Mouse (Mus musculus) ovary, postnatal 36 days (tissue): Measurements from ENCODE around the gene Zfp169.

Source experiments
- DNase-seq: peaks from one replicate; pipeline ENCODE4 v3.0.0; 2022; ENCODE audit warnings: low spot score, mixed read lengths

Gene Zfp169

DNA sequence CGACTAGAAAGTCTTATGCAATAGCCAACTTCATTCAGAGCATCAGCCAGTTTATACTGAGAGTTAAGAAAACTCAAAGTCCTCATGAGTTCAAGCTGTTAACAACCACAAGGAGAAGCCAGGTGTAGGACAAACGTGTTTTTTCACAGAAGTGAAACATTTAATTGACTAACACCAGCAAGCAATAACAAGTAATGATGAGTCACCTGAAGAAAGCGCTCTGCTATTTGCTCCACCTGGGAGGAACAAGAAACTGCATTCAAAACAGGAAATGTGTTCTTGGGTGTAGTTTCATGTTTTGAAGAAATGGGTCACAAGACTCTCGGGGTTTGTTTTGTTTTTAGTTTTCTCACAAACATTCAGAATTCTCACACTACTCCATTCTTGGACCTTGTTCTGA, 2.6 kb upstream of the Zfp169 start:
- DNase-seq: no peak

DNA sequence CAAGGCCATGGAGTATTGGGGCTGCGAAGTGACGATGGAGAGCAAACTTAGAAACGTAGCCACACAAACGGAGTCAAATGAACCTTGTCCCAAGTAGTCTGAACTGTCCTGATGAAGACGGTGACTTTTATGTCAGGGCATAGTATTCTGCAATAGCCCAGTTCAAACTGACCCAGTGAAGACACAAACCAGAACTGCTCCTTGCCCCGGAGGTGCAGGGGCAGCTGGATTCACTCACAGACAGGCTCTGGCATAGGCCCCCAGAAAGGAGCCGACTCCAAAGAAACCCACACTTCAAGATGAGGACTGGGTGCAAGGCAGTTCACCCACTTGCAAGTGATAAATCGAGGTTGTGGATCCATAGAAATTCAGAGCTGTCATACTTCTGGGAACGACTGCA, 4.6 kb downstream of the Zfp169 start:
- no peak for DNase-seq

DNA sequence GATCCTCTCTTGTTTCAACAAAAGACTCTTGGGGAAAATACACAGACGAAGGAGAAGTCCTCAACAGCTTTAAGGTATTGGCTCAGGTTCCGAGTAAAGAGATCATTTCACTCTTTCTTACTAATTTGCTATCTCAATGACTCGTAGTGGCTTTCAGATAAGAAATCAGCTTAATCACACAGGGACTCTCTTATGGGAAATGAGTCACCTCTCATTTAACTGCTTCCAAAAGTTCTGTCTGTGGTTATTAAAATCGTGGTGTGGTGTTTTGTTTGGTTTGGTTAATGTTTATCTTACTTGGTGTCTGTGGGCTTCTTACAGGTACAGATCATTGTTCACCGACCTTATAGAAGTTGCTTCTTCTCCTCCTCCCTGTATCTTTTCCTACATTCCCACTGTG, 10.8 kb downstream of the Zfp169 start:
- DNase-seq: no peak

DNA sequence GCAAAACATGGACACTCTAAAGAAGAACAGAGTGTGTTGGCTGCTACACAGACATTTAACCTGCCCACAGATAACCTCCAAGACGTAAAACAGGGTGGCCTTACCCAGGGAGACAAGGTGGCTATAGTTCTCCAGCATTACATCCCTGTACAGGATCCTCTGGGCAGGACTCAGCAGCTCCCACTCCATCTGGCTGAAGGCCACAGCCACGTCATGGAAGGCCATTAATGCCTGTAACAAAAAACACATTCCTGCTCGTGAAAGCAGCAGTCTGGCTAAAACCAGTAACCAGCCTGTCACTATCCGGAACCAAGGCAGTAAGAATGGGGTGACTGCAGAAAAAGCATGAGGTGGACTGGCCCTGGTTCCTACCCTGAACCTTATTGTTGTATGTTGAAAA, 14.6 kb downstream of the Zfp169 start:
- peak; percentile 46 for DNase-seq

DNA sequence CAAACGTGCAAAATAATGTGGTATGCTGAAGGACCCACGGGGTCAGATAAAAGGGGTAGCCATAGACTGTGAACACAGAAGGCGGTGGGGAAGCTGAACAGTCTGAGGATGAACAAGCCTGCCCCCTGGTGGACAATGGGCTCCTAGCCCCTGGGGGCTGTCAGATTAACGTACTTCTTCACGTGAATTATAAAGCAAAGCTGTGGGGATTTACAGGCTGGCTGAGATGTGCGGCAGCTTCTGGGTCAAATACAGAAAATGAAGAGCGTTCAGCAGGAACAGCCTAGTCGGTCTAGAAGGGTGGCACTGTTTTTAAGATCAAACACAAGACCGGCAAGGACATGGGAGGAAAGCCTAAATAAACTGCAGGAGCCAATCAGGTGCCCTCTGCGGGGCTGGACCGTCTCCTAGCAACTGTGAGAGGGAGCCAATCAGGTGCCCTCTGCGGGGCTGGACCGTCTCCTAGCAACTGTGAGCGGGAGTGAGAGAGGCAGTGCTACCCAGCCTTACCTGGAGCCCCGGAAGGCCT, 15.5 kb downstream of the Zfp169 start:
- peak; percentile 47 for DNase-seq

DNA sequence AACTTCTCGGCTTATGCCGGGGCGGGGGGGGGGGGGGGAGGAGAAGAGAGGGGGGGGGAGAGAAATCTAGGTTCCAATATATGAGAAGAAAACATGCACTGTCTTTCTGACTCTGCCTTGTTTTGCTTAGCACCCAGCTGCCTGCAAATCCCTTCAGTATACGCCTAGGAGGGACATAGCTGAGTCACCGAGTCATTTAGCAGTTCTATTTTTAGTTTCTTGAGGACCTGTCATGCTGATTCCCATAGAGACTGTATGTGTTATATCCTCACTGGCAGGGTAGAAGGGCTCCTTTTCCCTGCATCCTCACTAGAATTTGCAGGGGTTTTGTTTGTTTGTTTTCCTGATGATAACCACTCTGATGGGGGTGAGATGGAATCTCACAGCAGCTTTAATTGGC, 20.1 kb downstream of the Zfp169 start:
- DNase-seq: no peak

DNA sequence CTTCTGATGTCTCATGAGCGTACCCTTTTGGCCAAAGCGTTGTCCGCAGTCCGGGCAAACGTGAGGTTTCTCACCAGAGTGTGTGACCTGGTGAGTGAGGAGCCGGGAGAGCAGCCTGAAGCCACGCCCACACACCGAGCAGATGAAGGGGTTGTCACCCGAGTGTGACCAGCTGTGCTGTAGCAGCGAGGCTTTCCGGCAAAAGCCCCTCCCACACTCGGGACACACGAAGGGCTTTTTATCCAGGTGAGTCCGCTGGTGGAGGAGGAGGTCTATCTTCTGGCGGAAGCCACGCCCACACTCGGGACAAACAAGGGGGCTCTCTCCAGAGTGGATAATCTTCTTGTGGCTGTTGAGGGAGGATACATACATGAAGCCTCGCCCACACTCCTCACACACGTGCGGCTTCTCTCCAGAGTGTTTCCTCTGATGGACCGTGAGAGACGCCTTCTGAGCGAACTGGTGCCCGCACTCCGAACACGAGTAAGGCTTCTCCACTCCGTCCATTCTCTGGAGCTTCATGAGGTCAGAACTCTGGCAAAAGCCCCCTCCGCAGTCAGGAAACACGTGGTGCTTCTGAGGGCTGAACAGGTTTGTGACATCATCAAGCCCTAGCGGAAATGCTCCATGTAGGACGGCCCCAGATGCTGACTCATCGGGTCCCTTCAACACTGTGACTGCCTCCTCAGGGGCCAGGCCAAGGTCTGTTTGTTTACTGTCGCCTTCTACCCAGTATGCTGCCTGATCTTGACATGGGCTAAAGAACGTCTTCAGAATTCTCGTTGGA, 22.7 kb downstream of the Zfp169 start:
- no peak for DNase-seq

DNA sequence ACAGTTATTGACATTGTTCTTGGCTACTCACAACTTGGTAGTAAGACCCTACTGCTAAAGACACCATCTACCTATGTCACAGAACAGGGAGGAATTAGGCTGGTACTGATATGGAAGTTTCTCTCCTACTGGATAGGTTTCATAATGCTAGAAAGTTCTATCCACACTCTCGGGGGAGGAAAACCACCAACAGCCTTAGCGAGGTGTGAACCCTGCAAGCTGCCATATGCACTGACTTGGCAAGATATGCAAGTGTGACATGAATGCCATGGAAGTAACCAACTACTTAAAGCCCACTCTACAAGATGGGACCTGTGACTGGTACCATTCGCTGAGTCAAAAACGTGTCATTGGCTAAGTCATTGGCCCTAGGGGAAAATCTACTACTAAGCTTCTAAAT, 29.6 kb downstream of the Zfp169 start:
- no peak for DNase-seq

DNA sequence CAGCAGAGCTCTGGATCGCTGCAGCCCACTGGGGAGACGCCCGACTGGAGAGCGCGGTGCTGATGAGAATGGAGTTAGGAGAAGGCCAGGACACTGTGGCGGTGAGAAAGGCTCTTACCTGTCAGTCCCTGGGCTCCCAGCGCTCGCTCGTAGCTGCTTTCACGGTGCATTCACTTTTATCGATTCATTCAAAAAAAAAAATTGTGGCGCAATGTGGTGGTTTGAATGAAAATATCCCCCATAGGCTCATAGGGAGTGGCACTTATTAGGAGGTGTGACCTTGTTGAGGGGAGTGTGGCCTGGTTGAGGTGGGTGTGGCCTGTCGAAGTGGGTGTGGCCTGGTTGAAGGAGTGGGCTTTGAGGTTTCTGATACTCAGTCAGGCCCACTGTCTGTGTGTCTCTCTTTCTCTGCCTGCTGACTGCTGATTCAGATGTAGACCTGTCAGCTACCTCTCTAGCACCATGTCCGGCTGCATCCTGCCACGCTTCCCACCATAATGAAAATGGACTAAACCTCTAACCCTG, 44.5 kb downstream of the Zfp169 start:
- no peak for DNase-seq

DNA sequence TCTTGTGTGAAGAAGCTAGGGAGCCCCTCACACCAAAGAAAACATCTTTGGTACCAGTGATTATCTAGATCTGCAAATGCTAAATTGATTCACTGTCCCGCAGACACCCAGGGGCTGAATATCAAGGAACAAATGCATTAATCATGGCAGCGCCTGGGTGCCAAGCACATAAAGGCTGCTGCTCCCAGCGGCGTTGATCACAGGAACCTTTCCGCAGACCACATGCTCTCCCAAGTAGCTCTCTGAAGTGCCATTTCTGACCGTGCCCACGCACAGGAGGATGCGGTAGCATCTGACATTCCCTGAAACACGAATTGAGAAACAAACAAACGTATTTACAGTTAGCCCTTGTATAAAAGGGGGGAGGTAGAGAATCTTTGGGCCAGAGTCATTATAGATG, 47.1 kb downstream of the Zfp169 start:
- no peak for DNase-seq

DNA sequence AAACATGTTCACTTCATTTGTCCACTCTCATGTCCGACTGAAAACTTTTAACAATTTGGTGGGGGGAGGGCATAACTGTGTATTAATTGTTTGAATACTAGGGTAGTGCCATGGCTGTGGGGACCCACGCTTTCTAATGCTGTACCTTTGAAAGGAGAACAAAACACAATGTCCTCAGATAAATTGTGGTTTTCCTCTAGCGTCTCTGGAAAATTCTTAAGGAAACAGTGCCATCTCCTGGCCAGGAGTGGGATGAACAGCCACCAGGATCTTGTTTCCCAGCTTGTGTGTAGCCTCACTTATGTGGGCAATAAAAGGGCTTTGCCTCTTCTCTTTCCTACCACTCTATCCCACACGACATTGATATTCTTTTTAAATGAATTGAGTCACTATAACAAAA, 49.1 kb downstream of the Zfp169 start:
- peak; percentile 51 for DNase-seq

DNA sequence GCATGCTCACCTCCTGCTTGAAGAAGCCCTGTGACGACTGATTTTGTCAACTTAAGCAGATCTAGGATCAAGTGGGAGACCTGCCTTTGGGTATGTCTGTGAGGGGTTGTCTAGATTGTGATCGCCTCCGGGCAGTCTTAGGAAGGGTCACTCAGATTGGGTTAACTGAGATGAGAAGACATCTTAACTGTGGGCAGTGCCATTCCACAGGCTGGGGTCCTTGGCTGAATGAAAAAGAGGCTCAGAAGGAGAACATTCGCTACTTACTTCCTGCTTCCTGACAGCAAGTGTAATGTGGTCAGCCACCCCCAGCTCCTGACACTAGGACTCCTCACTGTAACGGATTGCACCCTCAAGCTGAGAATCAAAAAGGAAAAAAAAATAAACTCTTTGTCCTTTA, 54.0 kb downstream of the Zfp169 start:
- no peak for DNase-seq

DNA sequence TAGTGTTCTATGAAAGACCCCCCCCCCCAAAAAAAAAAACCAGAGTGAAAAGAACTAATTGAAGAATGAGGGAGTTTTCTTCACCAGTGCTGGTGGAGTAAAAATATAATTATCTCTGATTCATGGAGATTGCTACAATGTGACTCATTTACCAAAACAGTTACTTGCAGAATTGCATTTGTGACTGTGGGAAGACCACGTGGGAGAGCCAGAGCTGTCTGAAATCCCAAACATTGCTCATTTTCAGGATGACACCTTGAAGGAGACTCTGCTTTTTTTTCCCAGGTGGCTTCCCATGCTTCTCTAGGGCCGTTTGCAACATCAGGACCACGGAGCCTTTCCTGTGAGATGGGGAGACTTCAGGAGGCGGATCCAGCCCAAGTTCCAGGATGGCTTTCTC, 65.1 kb downstream of the Zfp169 start:
- DNase-seq: no peak

DNA sequence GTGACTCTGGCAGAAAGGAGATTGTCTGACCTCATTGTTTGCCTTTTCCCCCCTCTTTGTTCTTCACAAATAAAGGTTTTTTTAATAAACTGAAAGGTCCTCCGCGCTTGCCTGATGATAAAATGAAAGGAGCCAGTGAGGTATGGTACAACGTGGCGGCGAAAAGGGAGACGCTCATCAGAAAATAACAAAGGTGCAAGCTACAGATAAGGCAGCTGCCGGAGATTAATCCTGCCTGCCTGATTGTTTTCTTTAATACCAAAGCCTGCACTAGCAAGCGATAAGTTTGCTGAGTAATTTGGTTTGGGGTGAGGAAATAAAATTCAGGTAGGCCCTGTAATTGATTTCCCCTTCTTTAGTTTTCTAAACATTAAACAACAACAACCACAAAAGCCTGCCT, 69.3 kb downstream of the Zfp169 start:
- no peak for DNase-seq

DNA sequence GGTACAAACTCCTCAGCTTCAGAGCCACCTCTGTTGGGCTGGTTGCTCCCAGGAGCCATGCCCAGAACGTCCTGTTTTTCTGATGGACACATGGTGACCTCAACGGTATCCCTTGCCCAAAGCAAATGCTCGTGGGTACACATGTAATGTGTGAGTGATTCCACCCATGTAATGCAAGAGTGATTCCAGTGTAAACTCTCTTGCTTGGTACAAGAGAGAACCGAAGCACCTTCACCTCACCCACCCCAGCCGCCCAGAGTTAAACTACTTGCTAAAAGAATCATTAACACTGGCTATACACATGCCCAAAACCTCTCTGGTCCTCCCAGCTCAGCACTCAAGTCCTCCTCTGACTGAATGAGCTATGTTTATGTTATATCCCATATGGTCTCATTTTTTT, 74.9 kb downstream of the Zfp169 start:
- DNase-seq: no peak
